Mouse (Mus musculus) myocyte (in vitro differentiated cells): Measurements from ENCODE around the gene Grin3b.

Source experiments
- CEBPB ChIP-seq: IDR thresholded peaks from 2 replicates; pipeline ENCODE4 v1.6.1; 2011; ENCODE audit warnings: mild to moderate bottlenecking, moderate library complexity; ENCODE audit not compliant: poor library complexity, insufficient read depth, severe bottlenecking
- E2F4 ChIP-seq: IDR thresholded peaks from one replicate; pipeline ENCODE4 v1.6.1; 2011; ENCODE audit warnings: mild to moderate bottlenecking, control low read depth, moderate library complexity; ENCODE audit not compliant: insufficient read depth
- MAX ChIP-seq: IDR thresholded peaks from one replicate; pipeline ENCODE4 v1.6.1; 2011; ENCODE audit warnings: low read depth, mild to moderate bottlenecking, control low read depth
- MYOD1 ChIP-seq, 3 experiments: IDR thresholded peaks; one replicate each; pipeline ENCODE4 v1.6.1; 2011; ENCODE audit warnings: control low read depth in 2 of 3, low read depth in 2 of 3, mild to moderate bottlenecking in 2 of 3, moderate library complexity in 1 of 3; ENCODE audit not compliant: insufficient read length in 2 of 3, control insufficient read depth in 1 of 3
- MYOG ChIP-seq, 3 experiments: IDR thresholded peaks; one replicate each; pipeline ENCODE4 v1.6.1; 2011; ENCODE audit warnings: control low read depth in 2 of 3, low read depth in 2 of 3, mild to moderate bottlenecking in 2 of 3; ENCODE audit not compliant: insufficient read length in 2 of 3, control insufficient read depth in 1 of 3, insufficient read depth in 1 of 3
- POLR2A ChIP-seq: IDR thresholded peaks from one replicate; pipeline ENCODE4 v1.6.1; 2011; ENCODE audit warnings: low read depth, mild to moderate bottlenecking, control low read depth, moderate library complexity; ENCODE audit not compliant: insufficient read length
- POLR2AphosphoS2 ChIP-seq: IDR thresholded peaks from one replicate; pipeline ENCODE4 v1.6.1; 2011; ENCODE audit warnings: low read depth, control low read depth; ENCODE audit not compliant: insufficient read length
- REST ChIP-seq: IDR thresholded peaks from one replicate; pipeline ENCODE4 v1.6.1; 2011; ENCODE audit warnings: mild to moderate bottlenecking, control low read depth, moderate library complexity; ENCODE audit not compliant: insufficient read depth, insufficient read length
- TCF12 ChIP-seq: IDR thresholded peaks from one replicate; pipeline ENCODE4 v1.6.1; 2011; ENCODE audit warnings: mild to moderate bottlenecking, control low read depth; ENCODE audit not compliant: poor library complexity, insufficient read depth, severe bottlenecking
- USF1 ChIP-seq: IDR thresholded peaks from one replicate; pipeline ENCODE4 v1.6.1; 2011; ENCODE audit warnings: low read depth, mild to moderate bottlenecking, control low read depth, moderate library complexity

DNA sequence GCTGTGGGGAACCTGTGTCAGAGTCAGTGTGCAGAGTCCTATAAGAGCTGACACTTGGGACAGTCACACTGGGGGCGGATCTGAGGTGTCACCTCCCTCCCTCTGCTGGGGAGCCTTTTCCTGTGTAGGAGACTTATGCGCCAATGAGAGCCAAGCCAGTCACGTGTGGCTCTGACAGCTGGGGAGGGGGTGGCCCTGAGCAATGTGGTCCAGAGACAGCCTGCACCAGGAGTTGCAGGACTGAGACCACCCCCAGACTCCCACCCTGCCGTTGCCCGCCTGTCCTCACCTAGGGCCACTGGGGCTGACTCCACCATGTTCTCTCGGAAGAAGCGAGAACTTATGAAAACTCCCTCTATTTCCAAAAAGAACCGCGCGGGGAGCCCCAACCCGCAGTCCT lies 46.0 kb downstream of the Grin3b start, which contains the start of gene Arhgap45:
- TF ChIP-seq POLR2AphosphoS2, result no peak
- TF ChIP-seq MAX, result no peak
- TF ChIP-seq POLR2A, result no peak
- no peak for TF ChIP-seq MYOD1 (IDR thresholded peaks at IDR 0.05; ENCODE audit: control insufficient read depth in 1 of 3, insufficient read length in 2 of 3, low read depth in 2 of 3)
- TF ChIP-seq TCF12, result no peak
- TF ChIP-seq E2F4, result no peak
- no peak for TF ChIP-seq CEBPB
- no peak for TF ChIP-seq REST
- no peak for TF ChIP-seq USF1
- no peak for TF ChIP-seq MYOG (IDR thresholded peaks at IDR 0.05; ENCODE audit: control insufficient read depth in 1 of 3, insufficient read depth in 1 of 3, insufficient read length in 2 of 3, low read depth in 2 of 3)
